Mouse (Mus musculus): ENCODE measurements around the gene Lat2.
A peak's percentile ranks its signal among the peaks of the same experiment; 100 is the strongest.

Lat2 gene

GRCm38 (mm10) chr5:134571730-134572507 is 42.9 kb downstream of the Lat2 start:
- DNase-seq (ENCODE audit: low spot score): peak; percentile 34

GRCm38 (mm10) chr5:134568964-134569491 is 45.8 kb downstream of the Lat2 start:
- no peak for DNase-seq (ENCODE audit: low spot score)

- DNase-seq (ENCODE audit: low spot score): no peak
These were observed 46.8 kb downstream of the Lat2 start for GRCm38 (mm10) chr5:134568030-134568429.

DNA sequence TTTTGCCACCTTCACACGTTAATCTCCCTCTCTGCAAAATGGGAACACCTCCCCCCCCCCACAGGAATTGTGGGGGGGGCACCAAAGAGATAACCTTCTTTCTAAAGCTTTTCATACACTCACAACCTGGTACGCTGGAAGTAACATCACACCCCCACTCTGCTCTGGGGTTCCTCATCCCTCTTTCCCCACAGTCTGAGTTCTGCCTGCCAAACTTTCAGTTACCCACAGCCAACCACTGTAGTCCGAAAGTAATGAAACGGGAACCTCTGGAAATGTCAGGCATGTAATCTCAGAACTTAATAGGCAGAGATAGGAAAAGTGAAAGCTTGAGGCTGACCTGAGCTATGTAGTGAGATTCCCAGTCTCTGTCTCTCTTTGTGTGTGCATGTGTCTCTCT is 47.4 kb downstream of the Lat2 start:
- no peak for DNase-seq (ENCODE audit: low spot score)

- no peak for DNase-seq (ENCODE audit: low spot score)
These were observed 49.1 kb downstream of the Lat2 start for GRCm38 (mm10) chr5:134565696-134566095.

DNA sequence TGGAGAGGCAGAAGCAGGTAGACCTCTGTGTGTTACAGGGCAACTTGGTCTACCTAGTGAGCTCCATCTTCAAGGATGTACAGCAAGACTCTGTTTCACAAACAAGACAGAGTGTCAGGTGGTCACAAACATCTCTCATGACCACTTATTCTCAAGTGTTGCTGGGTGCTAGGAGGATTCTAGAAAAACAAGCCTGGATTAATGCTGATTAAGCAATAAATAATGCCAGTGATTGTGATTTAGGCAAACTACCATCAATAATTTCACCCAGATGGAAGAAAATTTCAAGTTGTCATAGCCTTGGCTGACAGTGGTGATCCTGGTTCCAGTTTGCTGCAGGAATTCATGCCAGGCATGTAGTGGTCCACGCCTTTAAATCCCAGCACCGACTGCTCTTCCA is 50.6 kb downstream of the Lat2 start:
- no peak for DNase-seq (ENCODE audit: low spot score)

DNA sequence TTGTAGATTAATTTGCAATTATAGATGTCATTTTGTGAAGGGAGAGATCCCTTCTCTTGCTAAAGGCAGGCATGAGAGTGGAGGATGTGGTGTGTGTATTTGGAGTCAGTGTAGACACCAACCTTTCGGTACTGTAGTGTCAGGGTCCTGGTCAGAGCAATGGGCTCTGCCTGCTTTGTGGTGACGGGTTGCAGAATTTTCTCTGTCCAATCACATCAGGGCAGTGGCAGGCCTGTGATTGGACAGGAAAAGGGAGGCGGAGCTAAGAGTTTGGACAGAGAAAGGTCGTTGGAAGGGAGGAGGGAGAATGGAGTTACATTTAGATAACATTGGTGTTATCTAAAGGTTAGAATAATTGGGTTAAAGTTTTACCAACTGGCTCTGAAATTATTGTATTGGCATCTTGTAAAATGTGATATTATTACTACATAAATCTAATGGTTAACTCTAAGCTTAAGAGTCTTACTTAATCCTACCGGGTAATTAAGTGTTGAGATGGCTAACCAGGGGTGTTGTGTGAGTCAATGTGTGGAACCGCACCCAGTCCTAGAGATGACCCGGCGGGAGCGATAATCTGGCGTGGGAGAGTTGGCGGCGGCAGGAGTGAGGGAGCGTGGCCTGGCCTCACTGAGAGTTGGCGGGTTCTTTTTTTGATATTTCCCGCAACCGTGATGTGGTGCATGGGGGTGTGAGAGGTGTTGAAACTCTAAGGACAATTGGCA is 54.2 kb downstream of the Lat2 start:
- DNase-seq (ENCODE audit: low spot score): no peak

GRCm38 (mm10) chr5:134560071-134560449 is 54.8 kb downstream of the Lat2 start, which contains the start of gene Syna:
Gene Syna (minus strand): TSS chr5:134560171.
- DNase-seq (ENCODE audit: low spot score): no peak

DNA sequence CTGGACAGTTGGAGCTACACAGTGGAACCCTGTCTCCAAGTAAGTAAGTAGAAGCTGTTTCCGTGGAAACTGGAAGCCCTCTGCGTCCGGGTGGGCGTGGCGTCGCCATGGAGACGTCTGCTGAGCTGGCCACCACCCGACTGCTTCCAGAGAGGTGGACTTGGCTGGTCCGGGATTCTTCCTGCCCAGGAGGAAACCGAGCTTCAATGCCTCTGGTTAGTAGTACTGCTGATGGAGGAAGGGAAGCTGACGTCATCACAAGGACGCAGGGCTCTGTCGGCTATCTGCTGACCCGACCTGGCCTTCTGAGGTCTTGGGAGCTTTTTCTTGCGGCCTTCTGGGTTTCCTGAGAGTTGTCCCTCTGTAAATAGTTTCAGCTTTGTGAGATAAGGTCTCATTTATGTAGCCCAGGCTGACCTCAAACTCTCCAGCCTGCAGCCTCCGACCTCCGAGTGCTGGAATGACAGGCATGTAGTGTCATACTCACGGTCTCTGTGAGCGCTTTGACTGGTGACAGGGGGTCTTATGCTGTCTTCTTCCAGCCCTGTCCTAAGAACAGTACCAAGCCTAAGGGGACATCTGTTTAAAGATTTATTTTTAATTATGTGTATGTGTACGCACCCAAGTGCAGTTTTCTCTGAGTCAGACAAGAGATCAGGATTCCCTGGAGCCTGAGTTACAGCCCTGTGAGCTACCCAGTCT is 59.2 kb downstream of the Lat2 start:
- peak; percentile 46 for DNase-seq (ENCODE audit: low spot score)

GRCm38 (mm10) chr5:134553951-134554546 is 60.8 kb downstream of the Lat2 start:
- DNase-seq (ENCODE audit: low spot score): no peak

DNA sequence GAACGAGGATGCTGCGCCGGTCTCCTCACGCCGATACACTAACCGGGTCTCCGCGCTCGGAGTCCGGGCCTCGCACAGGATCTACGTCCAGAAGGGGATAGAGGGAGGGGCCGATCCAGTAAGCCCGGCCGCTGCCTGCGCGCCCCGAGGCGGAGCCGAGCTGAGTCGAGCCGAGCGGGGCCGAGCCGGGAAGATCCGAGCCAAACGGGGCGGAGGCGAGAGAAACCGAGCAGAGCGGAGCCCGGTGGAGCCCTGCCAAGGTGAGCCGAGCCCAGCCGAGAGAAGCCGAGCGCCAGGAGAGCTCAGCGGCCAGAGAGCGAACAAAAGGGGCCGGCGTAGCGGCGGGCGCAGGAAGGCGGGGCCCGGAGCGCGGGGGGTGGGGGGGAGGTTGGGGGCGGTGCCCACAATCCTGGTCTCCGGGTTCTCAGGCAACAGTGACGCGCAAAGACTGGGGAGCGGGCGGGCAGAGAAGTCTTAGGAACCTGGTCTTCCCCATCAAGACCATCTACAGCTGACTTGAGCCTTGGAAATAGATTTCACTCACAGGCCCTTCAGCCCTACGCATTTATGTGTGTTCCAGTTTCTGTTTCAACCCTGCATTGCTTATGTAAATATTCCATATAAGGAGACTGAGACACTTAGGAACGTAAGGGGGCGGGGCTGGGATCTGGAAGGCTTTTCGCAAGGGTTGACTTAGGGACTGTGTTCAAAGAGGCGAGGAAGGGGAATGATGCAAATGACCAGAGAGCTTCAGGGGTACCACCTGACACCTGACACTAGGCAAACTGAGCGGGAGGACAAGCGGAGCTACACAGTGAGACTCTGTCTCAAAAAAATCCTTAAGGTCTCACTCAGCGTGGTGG is 62.5 kb downstream of the Lat2 start, which contains the start of gene Clip2:
Clip2 (minus strand) TSS at position 325 of the 863 bp plus-strand sequence.
- peak; percentile 99 for DNase-seq (ENCODE audit: low spot score)

DNA sequence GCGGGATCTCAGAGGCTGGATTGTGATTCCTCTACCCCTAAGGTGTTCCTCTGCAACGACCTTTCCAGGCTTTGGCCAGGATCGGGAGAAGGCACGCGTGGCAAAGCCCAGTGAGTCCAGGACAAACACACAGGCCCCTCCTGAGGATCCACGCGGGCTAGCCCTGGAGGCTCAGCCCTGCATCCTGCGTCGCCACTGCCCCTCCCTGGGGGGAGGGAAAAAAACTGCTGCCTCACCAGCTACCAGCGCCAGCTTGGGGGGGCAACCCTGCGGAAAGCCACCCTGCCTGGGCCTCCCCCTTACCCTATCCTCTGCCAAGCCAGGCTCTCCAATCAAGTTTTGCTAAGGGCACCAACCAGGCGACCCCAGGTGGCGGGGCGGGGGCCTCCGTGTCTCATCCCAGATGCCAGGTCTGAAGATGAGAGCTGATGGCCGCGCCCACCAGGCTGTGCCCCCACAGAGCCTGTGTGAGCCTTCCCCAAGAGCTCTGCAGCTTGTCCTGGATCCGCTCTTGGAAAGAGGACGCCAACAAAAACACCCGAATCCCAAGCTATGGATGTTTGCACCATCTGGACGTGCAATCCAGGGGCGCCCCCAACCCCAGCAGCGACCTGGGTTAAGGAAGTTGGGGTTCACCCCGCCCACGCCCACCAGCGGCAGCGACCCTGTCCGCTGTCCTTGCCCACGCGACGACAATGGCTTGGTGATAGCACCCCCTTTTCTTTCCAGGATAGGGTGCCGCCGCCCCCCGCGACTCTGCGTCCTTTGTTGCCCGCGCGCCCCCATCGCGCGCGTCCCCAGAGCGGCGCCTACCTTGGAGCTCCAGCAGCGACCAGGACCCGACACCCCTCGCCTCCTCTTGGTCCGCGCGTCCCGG is 63.4 kb downstream of the Lat2 start:
- DNase-seq (ENCODE audit: low spot score): peak; percentile 32

GRCm38 (mm10) chr5:134550836-134551232 is 64.0 kb downstream of the Lat2 start:
- no peak for DNase-seq (ENCODE audit: low spot score)

Data from urinary bladder, postnatal 25 days (tissue).